Mouse (Mus musculus) megakaryocyte-erythroid progenitor cell, adult 5-6 weeks (primary cell): Measurements from ENCODE around the gene Chst4. TPM values are rescaled to one million over a fixed set of nuclear protein-coding genes. Genes with fewer than 3 reads are reported as not detected.
"Not testable (repeated sequence)": the region's sequence is repeated elsewhere in the genome, so short reads cannot be mapped to it uniquely, and the experiment has no call there.

Experiments
- ATAC-seq: replicated peaks from 2 replicates; pipeline ENCODE4 v1.8.0; 2016; ENCODE audit warnings: mild to moderate bottlenecking, inconsistent platforms; ENCODE audit not compliant: severe bottlenecking, poor library complexity, low FRiP score, low TSS enrichment
- total RNA-seq, 2 experiments: library from RNA; stranded (forward) in 1 of 2; stranded (reverse) in 1 of 2; fragments of 200-1000, 215-1000 nt in 1 of 2; fragments of >200 nt in 1 of 2; fragmentation: Nextera tagmentation in 1 of 2; gene quantifications; 2 replicates each; pipeline ENCODE4 v1.2.3; 2014 to 2017

Chst4 gene
- not detected in 2 replicates for total RNA-seq (2014; fragmentation: Nextera tagmentation)
- not detected in 2 replicates for total RNA-seq (2017)

DNA sequence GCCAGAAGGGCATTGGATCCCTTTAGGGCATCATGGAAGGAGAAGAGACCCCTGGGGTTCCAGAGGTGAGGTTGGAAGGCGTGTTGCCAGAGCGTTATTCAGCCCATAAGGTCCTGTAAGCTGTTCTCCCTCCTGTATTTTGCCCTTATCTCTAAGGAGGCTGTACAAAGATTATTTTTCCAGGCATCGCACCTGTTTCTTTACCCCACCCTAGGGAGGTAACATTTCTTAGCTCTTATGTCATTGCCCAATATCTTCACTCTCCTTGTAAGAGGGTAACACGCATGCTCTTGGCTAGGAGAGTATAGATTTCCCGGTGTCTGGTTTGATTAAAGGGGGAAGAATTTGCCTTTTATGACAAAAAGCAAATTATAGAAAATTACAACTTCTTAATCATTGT, at the start of gene Chst4:
Gene Chst4, minus strand, starts transcription at position 82 of the 400 bp plus-strand sequence.
- no peak for ATAC-seq

DNA sequence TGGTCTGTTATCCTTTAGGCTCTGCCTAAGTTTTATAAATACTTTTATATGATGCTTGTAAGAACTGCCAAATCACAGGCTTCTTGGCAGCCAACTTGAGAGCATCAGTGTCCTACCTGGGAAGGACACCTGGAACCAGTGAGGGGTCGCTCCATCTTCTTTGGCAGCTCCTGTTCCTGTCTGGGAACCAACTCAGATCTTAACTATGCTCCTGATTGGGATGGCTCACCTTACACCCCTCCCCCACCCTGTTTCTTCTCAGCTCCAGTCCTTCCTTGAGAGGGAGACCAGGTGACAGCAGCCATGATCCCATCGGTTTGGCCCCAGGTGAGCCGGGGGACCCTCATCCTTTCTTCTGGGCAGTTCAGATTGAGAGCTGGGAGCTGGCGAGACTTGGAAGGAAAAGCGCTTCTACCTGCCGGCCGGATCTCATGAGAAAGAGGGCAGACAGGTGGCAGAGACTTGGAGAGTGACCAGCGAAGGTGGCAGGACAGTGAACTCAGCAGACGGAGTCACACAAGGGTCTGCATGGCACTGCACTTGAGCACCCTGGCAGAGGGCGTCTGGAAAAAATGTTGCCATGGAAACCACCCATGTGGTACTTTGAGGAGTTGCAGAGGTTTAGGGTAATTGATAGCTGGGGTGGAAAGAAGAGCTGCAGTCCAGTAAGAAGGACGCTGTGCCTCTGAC, 43.0 kb upstream of the Chst4 start:
- ATAC-seq, result no peak

DNA sequence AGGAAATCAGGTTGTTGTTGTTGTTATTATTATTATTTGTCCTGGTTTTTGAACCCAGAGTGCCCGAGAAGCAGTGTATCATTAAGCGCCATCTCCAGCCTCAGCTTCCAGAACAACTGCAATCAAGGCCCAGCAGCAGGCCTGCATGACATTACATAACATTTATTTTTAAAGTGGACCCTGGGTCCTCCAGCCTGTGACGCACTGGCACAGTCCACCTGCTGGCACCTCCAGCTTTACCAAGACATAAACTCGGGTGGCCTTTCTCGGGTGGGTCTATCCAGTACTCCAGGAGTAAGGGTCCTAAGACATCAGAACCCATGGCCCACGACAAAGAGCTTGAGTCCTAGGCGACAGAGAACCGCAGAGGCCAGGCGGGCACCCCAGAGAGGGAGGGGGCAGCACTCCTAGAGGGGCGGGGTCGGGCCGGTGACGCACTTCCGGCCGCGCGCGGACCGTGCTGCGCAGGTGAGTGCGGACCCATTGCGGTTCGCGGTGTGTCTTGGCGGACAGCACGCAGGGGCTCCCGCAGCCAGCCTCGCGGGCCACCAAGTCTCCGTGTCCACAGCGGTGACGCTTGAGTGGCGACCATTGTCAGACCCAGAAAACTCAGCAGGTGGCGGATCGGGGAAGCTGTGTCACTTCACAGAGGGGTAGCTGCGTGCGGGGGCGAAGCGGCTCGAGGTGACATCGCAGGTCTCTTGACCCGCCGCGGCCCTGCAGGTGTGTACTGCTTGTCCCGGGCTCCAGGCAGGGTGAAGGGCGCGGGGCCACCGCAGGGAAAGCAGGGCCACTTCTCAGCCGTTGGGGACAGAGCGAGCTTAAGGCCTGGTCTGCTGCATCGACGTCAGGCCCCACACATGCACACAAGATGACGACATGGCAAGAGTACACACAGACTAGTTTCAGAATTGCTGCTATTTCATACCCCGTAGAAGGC, 40.0 kb upstream of the Chst4 start, which contains the start of gene Zfp612:
Gene Zfp612, plus strand, starts transcription at position 465 of the 940 bp plus-strand sequence.
- ATAC-seq, result peak; percentile 67

DNA sequence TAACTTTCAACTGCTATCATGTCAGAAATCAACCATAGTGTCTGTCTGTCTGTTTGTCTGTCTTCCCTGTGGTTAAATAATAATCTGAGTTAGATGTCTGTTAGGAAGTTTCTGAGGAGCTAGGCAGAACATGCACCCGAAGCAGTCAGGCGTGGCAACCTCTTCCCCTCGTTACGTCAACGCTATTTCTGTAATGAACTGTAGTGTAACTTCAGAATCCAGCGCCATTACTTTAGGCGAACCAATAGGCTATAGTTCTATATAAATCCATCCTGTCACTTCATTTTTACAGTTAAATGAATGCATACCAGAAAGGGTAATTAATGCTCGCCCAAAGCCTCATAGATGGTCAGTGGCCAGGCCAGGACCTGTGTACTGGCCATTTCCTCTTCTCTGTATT, 35.0 kb upstream of the Chst4 start:
- no peak for ATAC-seq

DNA sequence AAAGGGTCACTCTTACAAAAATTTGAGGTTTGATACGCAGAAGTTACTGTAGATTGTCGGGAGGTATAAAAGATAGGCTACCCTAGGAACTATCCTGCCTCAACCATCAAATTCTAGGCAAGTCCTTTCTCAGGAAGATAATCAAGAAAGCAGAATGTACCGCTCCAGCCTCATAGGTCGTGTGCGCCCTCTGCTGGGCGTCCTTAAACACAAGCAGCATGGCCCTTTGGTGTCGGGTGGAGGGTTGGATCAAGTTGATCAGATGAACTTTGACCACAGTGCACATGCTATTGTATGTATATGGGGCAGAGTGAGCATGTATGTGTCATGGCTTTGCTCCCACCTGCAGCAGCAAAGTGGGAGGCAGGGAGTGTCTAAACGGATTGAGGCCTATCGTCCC, 32.1 kb upstream of the Chst4 start:
- ATAC-seq, result peak; percentile 88

DNA sequence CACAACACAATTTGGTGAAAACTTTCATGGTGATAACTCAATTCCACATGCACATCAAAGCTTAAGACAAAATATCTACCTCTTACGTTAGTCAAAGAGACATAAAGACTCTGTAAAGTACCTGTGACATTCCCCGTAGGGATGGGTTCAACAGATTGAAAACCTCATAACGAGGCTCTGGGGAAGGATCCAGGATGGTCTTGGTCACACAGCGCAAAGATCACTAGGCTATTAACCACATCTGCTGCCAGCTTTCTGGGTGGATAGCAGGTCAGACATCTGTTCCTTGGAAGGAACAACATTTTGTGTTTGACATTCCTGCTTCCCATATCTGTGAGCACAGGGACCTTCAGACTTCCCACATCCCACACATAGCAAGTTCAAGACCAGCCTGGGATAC, 30.2 kb upstream of the Chst4 start:
- ATAC-seq, result no peak

DNA sequence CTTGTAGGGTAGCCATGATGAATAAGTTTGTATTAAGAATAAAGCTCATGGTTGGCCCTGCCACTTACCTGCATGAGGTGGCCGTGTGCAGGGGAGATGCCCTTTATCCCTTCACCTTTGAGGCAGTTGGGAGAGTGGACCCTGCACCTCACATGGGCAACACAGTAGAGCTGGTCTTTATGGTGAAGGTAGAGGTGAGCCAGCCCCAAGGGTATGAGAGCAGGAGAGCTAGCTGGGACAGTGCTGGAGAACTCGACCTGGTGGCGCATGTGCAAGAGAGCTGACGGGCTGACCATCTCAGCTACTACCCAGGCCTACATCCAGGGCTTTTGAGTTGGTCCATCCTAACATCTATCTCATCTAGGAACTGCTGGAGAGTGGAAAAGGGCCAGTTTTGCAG, 26.1 kb upstream of the Chst4 start:
- no peak for ATAC-seq

DNA sequence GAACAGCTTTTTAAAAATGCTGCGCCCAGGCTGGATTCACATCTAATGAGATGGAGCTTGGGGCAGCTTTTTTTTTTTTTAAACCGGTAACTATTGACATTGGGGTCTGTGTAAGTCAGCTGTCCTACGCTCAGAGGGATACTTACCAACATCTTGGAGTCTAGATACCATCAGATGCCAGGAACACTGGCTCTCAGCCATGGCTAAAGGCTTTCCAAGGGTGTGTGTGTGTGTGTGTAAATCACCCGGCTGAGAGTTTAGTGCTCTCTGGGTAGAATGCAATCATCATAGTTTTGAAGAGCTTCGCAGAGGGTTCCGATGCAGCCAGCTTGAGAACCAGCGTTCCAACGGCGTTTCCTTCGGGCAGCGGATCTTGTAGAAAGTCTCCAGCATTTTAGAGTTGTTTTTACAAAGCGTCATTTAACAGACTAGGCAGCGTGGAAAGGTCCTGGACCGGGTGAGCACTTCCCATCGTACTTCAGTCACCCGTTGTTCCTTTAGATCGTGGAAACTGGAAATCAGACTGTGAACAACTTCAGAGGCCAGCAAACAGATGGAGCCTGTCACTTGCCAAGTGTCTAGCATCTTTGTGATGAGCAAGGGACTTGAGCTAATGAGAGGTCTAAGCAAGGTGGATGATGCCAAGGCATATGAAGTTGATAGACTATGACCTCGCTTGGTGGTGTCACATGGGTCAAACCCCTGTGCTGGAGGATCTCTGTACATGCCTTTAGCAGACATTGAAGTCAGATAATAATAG, 25.2 kb upstream of the Chst4 start:
- ATAC-seq, result no peak

DNA sequence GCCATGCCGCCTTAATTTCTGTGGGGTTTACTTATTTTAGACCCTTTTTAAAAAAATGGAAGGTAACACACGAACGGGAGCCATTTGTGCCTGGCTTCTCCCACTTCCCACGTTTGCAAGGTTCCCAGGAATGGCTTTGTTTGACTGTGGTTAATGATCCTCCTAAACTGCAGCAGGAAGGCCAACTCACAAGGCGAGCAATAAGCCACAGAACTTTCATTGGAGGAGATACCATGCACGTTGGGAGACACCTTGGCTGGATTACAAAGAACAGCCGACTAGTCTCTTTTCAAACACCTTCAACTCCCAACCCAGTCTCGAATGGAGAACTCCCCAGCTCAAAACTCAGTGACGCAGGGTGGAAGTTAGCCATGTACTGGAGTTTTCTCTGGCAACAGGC, 24.6 kb upstream of the Chst4 start:
- ATAC-seq, result no peak

DNA sequence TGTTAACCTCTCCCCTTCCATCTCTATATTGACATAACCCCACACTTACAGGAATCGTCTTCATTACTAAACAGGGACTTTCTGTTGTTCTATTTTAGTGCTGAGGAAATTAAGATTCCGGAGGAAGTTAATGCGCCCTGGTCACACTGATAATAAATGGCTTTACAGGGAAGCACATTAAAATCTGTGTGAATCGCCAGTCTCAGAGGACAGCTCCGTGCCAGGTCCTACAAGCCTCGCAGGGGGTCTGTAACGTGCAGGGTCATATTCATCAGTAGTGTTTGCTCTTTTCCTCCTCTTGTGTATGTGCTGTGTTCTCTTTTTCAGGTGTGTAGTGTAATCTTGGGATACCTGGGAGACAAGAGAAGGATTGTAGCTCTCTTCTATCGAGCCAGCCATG, 18.7 kb upstream of the Chst4 start:
- no peak for ATAC-seq

DNA sequence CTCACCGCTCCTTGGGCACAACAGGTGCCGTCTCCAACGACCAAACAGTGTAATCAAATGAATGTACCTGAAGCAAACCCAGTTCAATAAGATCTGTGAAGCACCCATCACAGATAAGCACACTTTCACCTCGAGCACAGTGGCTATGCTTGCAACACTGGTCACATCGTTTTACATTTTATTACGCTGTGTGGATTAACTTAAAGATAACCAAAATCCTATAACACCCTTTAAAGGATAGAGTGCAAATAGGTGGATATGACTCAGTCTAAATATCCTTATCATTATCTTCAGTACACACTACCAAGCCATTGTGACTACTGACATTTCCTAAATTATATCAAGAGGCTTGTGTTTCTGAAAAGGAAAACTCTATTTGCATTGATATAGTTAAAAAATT, 11.7 kb upstream of the Chst4 start:
- ATAC-seq, result no peak

DNA sequence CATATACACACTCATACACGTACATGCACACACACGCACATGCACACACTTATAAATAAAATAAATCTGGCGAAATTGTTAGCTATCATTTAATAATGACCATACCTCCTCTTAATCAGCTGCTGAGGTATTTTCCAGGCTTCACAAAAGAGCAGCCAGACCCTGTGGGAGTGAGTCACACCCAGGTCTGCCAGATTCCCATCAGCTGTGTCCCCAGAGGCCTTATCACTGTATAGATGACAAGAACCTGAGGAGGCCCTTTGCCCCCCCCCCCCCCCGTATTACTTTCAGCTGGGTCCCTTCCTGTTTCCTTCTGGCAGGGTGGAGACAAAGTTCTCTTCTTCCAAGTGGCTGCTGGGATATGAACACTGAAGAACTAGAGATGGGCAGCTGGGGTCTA, 969 bp upstream of the Chst4 start:
- no peak for ATAC-seq

DNA sequence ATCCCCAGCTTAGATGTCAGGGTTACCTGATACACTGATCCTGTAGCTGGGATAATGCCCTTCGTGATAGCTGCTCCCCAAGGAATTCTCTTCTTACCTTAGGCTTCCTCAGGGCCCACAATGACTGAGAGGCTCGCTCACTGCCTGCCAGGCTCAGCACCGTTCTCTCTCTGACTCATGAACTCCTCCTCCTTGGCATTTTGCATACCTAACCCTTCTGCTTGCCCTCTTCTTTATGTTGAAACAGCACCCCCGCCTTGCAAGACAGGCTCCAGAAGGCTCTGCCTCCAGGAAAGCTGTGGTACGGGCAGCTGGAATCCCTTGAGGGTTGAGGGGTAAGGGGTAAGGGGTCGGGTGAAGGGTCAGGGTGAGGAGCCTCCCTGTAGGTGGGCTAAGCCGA, 324 bp downstream of the Chst4 start:
- no peak for ATAC-seq

DNA sequence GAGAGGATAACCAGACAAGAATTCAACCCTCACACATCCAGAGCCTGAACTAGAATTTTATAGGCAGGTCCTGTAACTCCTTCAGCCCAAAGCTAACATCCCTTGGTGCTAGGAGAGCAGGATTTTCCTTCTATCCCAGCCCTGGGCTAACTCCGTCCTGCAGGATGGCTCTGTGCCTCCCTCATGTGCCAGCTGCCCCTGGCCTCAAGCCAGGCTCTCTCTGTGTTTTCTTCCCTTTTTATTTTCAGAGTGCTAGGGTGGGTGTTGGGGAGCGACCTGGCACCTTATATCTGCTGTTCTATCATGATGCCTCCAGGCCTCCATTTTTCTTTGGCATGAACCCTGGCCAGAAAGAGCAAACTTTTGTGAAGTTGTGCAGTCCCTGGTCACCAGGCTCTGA, 3.4 kb downstream of the Chst4 start:
- ATAC-seq, result no peak

DNA sequence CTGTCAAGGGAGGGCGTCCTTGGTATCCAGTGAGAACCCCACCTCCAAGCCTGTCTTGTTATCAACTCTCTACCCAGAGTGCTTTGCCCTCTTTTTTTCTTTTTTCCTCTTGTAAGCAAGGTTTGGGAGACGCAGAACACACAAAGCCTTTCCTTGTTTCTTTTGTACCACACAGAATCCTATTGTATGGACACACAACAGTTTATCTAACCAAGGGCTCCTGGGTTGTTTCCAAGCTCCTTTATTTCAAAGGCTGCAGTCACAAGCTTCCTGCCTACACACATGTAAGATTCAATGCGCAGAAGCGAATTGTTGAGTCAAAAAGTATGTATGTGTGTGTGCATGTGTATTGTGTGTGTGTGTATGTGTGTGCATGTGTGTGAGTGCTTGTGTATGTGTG, 5.2 kb downstream of the Chst4 start:
- ATAC-seq, result no peak

DNA sequence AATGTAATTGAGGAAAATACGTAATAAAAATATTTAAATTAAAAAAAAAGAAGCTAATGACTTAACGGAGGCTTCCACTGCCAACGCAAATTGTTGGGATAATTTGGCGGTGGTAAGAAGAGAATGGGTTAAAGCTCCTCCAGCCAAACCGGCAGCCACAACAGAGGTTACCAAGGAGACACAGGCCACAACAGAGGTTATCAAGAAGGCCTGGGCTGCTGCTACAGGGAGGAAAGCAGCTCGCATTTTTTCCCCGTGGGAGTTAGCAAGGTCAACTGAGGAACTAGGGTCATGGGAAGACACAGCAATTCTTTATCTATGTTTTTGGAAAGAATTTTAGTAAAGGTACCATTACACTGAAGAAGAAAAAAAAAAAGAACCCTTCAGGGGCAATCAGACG, 5.8 kb downstream of the Chst4 start:
- ATAC-seq, result not testable (repeated sequence)

DNA sequence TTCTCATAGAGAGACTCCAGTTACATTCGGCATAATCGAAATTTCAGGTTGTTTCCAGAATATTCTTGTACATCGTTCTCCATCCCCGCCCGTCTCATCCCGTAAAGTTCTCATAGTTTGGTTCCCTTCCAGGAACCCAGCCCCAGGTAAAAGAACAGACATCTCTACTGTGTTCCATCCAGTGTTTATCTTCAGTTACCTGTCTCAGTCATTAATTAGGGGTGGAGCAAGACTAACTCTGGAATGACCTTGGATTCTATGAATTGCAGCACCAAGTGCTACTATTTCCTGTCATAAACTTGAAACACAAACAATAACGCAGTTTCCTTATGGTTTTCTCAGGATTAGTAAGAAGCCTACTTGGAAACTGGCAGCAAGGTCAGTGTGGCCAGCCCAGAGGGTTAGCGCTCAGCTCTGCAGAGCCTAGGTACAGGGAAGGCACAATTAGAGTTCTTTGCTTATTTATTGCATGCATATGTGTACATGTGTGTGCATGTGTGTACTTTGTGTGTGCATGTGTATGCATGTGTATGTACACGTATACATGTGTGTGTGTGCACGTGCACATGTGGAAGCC, 16.7 kb downstream of the Chst4 start:
- no peak for ATAC-seq

DNA sequence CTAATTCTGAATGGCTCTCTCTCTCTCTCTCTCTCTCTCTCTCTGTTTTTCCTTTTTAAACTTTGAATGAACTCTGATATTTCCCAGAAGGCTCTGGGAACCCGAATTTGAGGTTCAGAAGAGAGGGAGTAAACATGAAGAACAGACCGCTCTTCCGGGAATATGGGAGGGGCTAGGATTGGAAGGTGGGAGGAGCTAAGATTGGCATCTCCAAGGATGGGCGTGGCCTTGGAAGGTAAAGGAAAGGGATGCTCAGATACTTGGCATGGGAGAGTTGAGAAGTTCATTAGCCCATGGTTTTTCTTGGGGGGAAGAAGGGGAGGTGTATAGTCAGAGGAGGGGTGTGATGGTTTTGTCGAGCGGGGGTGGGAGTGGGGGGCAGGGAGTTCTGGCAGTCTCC, 17.5 kb downstream of the Chst4 start:
- no peak for ATAC-seq

DNA sequence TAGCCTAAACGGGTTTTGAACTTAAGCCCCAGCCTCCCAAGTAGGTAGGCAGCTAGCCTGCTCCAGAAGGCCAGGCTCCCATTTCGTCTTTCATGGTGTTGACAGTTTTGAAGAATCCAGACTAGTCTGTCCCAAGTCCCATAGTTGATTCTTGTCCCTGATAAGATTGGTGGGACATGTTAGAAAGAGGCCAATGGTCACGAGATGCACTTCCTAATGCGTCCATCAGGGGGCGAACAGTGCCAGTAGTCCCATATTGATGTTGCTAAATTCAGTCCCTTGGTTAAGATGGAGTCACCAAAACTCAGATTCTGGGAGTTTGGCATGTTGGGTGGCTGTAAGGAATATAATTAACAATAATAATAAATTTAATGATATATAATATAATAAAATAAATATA, 28.7 kb downstream of the Chst4 start:
- peak; percentile 66 for ATAC-seq

DNA sequence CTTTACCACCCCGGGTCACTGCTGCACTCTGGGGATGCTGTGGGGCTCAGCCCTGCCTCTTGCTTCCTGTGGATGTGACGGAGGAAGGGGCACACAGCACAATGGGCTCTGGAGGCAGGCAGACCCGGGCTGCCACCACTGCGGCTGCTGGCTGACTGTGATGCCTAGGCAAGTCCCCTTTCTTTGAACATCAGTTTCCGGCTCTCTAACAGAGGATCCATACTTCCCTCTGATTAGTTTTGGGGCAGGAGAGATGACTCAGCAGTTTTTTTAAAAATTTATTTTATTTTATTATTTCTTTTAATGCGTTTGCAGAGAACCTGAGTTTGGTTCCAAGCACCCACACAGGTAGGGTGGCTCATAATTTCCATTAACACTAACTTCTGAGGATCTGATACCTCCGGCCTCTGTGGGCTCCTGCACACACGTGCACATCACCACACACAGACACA, 30.5 kb downstream of the Chst4 start:
- no peak for ATAC-seq
